Mouse (Mus musculus) neural tube, embryonic 14.5 days (tissue): ENCODE measurements around the gene Hexa. TPM values are rescaled to one million over a fixed set of nuclear protein-coding genes. Genes with fewer than 3 reads are reported as not detected.
A peak's percentile ranks its signal among the peaks of the same experiment; 100 is the strongest.

Source experiments
- ATAC-seq: fragments of 200-750 bp; cut with Nextera tagmentation; 2 replicates; pipeline ENCODE4 v1.8.0; 2017; ENCODE audit warnings: low read depth, mild to moderate bottlenecking, moderate TSS enrichment, moderate library complexity
- H3K27ac ChIP-seq: fragments of 300-500 bp; sonication (generic); 2 replicates; pipeline ENCODE4 v1.5.1; 2014; ENCODE audit warnings: low read depth, mild to moderate bottlenecking, control low read depth, low read length, moderate library complexity, mixed read lengths
- H3K27me3 ChIP-seq: fragments of 300-500 bp; sonication (generic); 2 replicates; pipeline ENCODE4 v1.6.1; 2014; ENCODE audit warnings: low read length; ENCODE audit not compliant: control insufficient read depth, insufficient read depth
- H3K36me3 ChIP-seq: fragments of 300-500 bp; sonication (generic); 2 replicates; pipeline ENCODE4 v1.6.1; 2014; ENCODE audit warnings: low read length, mixed read lengths; ENCODE audit not compliant: control insufficient read depth, insufficient read depth
- H3K4me1 ChIP-seq: fragments of 300-500 bp; sonication (generic); 2 replicates; pipeline ENCODE4 v1.6.1; 2014; ENCODE audit warnings: low read length; ENCODE audit not compliant: control insufficient read depth, insufficient read depth
- H3K4me2 ChIP-seq: fragments of 300-500 bp; sonication (generic); 2 replicates; pipeline ENCODE4 v1.6.1; 2014; ENCODE audit warnings: mild to moderate bottlenecking, low read depth, low read length, control low read depth
- H3K4me3 ChIP-seq: fragments of 300-500 bp; sonication (generic); 2 replicates; pipeline ENCODE4 v1.5.1; 2014; ENCODE audit warnings: low read depth, low read length, control low read depth, mixed read lengths
- H3K9ac ChIP-seq: fragments of 300-500 bp; sonication (generic); replicated peaks from 2 replicates; pipeline ENCODE4 v1.6.1; 2014; ENCODE audit warnings: low read depth, mild to moderate bottlenecking, control low read depth, low read length, mixed read lengths
- H3K9me3 ChIP-seq: fragments of 300-500 bp; sonication (generic); 2 replicates; pipeline ENCODE4 v1.6.1; 2016; ENCODE audit warnings: low read length; ENCODE audit not compliant: control insufficient read depth
- WGBS: fragments of 180-500 bp; shearing (Covaris S2); extraction: QIAGEN DNeasy Blood & Tissue Kit; methylation state at CpG from one replicate; pipeline ENCODE4 v1.1.7; 2014; 5-methylcytosine and 5-hydroxymethylcytosine counted together
- polyA plus RNA-seq: library from polyadenylated mRNA; unstranded; fragments of >200 nt; fragmentation: Nextera tagmentation; extraction: Ambion mirVana; gene quantifications from 2 replicates; pipeline ENCODE4 v1.2.1, GENCODE M21; 2014

Hexa gene
- polyA plus RNA-seq, 1 experiment from 2014 or later, result 49.0 TPM

DNA sequence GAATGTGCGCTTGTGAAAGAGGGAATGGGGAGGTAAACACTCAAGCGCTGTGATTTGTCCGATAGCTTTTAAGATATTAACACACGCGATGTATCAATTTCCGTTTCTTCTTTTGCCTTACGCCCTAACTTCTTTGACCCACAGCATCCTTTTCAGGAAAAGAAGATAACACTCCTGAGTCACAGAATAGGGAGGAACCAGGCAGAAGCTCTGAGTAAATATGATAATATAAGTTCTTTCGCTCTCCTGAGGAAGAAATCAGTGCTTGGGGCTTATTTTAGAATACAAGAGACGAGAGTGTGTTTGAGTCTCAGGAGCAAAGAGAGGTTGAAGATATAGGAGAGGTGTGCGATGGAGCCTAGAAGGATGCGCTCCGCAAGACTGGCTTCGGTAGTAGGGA is 38.1 kb downstream of the Hexa start:
- ATAC-seq, result no peak
- Histone ChIP-seq H3K9ac (no peak overlapping the region; the same call in 1 of the 2 replicates), H3K27ac (no peak overlapping the region), H3K4me3 (peak overlapping the region; percentile 57), H3K4me2 (peak overlapping the region; percentile 79), H3K27me3 (no peaks in the 10 kb centered on the region), H3K36me3 (no peaks in the 10 kb centered on the region), H3K9me3 (no peaks in the 10 kb centered on the region), H3K4me1 (peaks cover 6% of the 10 kb centered on the region)
- WGBS, result 12% methylated on average over 13 of the region's 13 CpGs

DNA sequence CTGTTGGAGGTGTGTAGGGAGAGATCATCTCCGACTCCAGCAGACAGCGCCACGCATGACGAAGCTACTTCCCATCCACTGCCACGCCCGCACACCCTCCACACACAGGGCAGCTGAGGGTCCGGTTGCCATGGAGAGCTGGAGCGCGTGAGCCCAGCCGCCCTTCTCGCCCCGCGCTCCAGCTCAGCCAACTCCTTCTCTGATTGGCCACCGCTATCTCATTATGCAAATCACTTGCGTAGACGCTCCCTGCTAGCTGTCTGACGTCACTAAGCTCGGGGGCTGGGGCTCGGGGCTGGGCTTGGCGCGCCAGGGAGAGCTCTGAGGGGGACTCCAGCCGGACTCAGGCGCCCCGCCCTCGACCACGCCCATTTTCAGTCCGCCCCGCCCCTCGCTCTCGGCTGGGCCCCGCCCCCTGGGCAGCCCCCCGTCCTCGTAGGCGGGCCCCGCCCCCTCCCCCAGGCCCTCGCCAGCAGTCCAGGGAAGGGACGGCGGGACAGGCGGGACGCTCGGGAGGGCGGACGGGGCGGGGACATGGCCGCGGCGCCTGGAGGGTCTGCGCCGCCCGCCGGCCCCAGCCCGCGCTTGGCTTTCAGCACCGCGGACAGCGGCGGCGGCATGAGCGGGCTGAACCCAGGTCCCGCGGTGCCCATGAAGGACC is 38.6 kb downstream of the Hexa start, which contains the start of gene Celf6:
TSS of gene Celf6 (plus strand) at position 74 of the 661 bp plus-strand sequence.
- H3K27me3 ChIP-seq, result no peaks in the 10 kb centered on the region
- peak; percentile 98 for ATAC-seq
- no peaks in the 10 kb centered on the region for H3K36me3 ChIP-seq
- peak within 1 kb of the TSS; percentile 70 for H3K9ac ChIP-seq
- H3K27ac ChIP-seq, result peak within 1 kb of the TSS; percentile 44; the same call in 1 of the 2 replicates
- peak within 1 kb of the TSS; percentile 57 for H3K4me3 ChIP-seq
- H3K4me2 ChIP-seq, result peak within 1 kb of the TSS; percentile 79
- H3K9me3 ChIP-seq, result no peaks in the 10 kb centered on the region
- 0% methylated on average over 47 of the region's 61 CpGs for WGBS
- peaks cover 6% of the 10 kb centered on the region for H3K4me1 ChIP-seq

DNA sequence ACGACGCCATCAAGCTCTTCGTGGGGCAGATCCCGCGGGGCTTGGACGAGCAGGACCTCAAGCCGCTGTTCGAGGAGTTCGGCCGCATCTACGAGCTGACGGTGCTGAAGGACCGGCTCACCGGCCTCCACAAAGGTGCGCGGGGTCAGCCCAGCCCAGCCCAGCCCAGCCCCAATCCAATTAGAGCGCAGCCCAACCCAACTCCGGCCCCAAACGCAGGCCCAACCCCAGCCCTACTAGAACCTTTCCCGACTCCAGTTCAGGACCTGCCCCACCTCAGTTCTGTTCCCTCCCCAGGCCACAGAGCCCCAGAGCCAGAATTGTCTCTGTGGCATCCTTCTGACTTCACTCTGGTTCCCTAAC is 39.1 kb downstream of the Hexa start:
- ATAC-seq, result no peak; the same call in 1 of the 2 replicates
- Histone ChIP-seq H3K4me3 (peak overlapping the region; percentile 57), H3K9me3 (no peaks in the 10 kb centered on the region)

DNA sequence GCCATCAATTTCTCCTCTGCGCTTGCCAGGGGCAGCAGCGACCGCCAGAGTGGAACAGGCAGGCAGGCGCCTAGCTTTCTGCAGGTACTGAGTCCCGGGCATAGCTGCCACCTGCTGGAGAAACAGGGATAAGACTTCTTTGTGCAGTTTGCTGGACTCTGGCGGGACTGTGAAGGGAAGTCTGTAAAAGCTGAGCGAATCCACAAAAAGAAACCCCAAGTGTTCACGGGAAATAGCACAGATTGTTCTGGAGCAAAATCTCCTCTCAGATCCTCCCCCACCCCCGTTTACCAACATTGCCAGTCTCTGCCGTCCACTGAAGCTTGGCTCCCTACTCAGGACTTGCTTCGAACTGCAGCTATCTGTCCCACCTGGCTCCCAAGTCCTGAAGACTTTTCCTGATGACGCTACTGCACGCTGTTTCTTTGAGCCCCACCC is 45.5 kb downstream of the Hexa start:
- 6% methylated on average over 13 of the region's 13 CpGs for WGBS
- Histone ChIP-seq H3K4me3 (no peak overlapping the region), H3K36me3 (no peaks in the 10 kb centered on the region), H3K4me1 (peaks cover 19% of the 10 kb centered on the region), H3K9me3 (no peaks in the 10 kb centered on the region), H3K27me3 (0 out of 2 replicates have a peak, but pooled peaks cover 2% of the 10 kb centered on the region), H3K9ac (no peak overlapping the region), H3K27ac (no peak overlapping the region), H3K4me2 (peak overlapping the region; percentile 2; the same call in 1 of the 2 replicates)
- peak; percentile 54; the same call in 1 of the 2 replicates for ATAC-seq

More for the DNA sequence above, 39.1 kb downstream of the Hexa start:
- peak overlapping the region; percentile 70 for H3K9ac ChIP-seq
- no peaks in the 10 kb centered on the region for H3K27me3 ChIP-seq
- H3K27ac ChIP-seq, result peak overlapping the region; percentile 44; the same call in 1 of the 2 replicates
- H3K4me1 ChIP-seq, result peaks cover 6% of the 10 kb centered on the region
- H3K36me3 ChIP-seq, result no peaks in the 10 kb centered on the region
- peak overlapping the region; percentile 79 for H3K4me2 ChIP-seq
- WGBS, result under 1% methylated on average over 20 of the region's 20 CpGs

DNA sequence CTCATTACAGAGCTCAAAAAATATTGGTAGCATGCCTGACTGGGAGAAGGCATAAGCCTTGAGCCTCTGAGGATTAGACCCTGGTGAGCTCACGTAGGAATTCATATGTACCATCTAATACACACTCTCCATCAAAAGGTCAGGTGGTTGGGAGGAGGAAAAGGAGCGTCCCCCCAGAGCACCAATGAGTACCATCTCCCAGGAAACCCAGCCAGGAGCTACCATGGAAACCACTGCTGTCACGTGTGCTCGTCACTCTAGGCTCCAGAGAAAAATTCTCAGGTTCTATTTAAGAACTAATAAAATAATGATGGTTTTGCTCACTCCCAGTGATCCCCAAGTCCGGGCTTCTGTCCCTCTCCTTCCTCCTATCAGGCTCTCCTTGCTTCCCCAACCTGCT is 48.9 kb downstream of the Hexa start:
- H3K4me2 ChIP-seq, result peak overlapping the region; percentile 39
- no peaks in the 10 kb centered on the region for H3K9me3 ChIP-seq
- 0 out of 2 replicates have a peak, but pooled peaks cover 2% of the 10 kb centered on the region for H3K27me3 ChIP-seq
- peak overlapping the region; percentile 63 for H3K27ac ChIP-seq
- no peak for ATAC-seq
- WGBS, result 47% methylated on average over 5 of the region's 5 CpGs
- no peak overlapping the region for H3K4me3 ChIP-seq
- no peak overlapping the region for H3K9ac ChIP-seq
- no peaks in the 10 kb centered on the region for H3K36me3 ChIP-seq
- H3K4me1 ChIP-seq, result peaks cover 19% of the 10 kb centered on the region

DNA sequence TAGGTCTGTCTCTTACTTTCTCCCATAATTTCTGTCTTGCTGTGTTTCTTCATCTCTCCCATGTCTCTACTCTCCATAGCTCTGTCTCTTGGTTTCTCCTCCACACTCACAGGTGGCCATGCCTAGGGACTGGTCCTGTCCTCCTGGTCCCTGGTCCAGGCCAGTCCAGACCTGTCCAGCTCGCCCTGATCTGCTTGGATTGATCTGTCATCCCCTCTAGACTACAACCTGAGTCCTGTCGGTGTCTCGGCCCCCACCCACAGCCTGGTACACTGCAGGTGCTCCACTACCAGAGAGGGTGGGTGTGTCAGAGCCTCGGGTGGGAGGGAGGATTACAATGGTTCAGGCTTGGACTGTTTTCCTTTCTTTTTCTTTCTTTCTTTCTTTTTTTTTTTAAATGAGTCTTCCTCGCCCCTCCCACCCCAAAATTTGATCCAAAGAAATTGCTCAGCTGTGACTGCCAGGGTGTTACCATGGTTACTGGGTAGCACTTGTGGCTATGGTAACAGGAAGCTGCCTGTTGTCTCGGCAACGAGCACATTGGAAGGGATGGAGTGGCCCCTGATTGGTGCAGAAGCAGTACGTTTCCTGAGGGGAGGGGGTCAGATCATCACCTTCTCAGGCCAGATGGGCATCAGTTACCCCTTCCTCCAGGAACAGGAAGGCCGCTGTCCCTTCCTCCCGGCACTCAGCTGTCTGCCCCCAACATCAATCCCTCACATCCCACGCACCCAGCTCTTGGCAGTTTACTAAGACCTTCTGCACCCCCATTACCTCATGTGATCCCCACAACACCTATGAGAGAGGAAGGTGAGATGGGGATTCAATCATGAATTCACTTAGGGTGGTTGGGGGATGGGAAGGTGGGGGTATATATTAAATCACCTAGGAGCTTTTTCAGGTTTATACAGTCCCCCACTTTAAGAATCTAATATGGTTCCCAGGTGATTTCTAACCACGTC is 49.7 kb downstream of the Hexa start:
- Histone ChIP-seq H3K36me3 (no peaks in the 10 kb centered on the region), H3K4me2 (peak overlapping the region; percentile 39), H3K27ac (peak overlapping the region; percentile 63), H3K27me3 (0 out of 2 replicates have a peak, but pooled peaks cover 2% of the 10 kb centered on the region), H3K4me1 (peaks cover 19% of the 10 kb centered on the region), H3K9me3 (no peaks in the 10 kb centered on the region), H3K9ac (no peak overlapping the region), H3K4me3 (no peak overlapping the region)
- WGBS, result 23% methylated on average over 12 of the region's 12 CpGs
- peak; percentile 86 for ATAC-seq

DNA sequence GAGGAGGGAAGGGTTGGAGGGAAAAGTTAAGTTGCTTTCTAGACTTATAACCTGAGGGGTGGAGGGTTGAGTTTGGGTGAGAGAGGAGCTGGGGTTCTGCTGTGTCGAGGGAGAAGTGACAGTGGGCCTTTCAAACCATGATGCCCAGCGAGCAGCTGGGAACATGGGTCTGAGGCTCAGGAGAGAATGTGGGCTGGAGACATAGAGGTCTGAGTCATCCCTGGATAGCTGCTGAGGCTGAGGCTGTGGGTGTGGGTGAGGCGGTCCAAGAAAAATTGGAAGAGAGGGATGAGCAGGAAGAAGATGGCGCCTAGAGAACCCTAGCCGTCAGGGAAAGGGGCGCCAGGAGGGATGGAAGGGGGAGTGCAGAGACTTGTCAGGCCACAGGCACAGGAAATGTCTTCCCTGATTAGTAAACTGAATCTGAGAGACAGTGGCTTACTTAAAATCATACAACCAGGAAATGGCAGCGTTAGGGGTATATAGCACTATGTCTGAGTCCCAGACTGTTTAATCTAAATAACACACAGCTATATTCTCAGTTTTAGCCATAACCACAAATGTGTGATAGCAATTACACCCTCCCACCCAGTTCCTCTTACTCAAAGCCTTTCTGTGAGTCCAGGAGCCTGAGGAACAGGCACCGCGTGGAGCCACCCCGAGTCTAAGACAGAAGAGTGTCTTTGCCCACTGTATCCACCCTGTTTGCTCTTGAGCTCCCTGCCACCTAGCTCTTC is 50.5 kb downstream of the Hexa start:
- no peak overlapping the region; the same call in 1 of the 2 replicates for H3K4me2 ChIP-seq
- H3K36me3 ChIP-seq, result no peaks in the 10 kb centered on the region
- H3K27ac ChIP-seq, result no peak overlapping the region
- 0 out of 2 replicates have a peak, but pooled peaks cover 2% of the 10 kb centered on the region for H3K27me3 ChIP-seq
- no peaks in the 10 kb centered on the region for H3K9me3 ChIP-seq
- H3K4me3 ChIP-seq, result no peak overlapping the region
- 85% methylated on average over 10 of the region's 10 CpGs for WGBS
- no peak overlapping the region for H3K9ac ChIP-seq
- ATAC-seq, result no peak
- peaks cover 19% of the 10 kb centered on the region for H3K4me1 ChIP-seq

DNA sequence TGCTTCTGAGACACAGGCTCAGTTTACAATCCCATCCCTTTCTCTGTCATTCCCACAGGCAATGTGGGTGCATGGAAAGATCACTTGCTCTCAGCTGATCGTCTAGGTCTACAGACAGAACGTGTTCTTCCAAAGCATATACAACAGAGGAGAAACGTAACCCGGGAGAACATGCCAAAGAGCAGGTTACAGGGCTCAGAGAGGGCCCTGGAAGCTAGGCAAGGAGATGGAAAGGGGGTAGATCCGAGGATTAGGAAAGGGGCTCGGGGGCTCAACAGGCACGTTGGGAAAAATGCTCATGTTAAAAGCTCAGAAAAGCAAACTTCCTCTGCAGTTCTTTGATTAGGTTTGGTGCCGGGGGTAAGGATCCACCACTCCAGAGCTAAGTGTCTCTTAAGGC is 62.3 kb downstream of the Hexa start:
- no peak for ATAC-seq
- Histone ChIP-seq H3K36me3 (no peaks in the 10 kb centered on the region), H3K27ac (no peak overlapping the region), H3K9ac (no peak overlapping the region), H3K4me3 (no peak overlapping the region), H3K4me2 (no peak overlapping the region), H3K4me1 (no peaks in the 10 kb centered on the region), H3K27me3 (no peaks in the 10 kb centered on the region), H3K9me3 (no peaks in the 10 kb centered on the region)
- 80% methylated on average over 8 of the region's 8 CpGs for WGBS
